Mouse (Mus musculus) ES-CJ7 (cell line): ENCODE measurements around the gene Kctd17.

ENCODE experiments used
- DNase-seq: peaks from one replicate; pipeline ENCODE4 v3.0.0; 2011; ENCODE audit warnings: low read depth, low spot score

Gene Kctd17

DNA sequence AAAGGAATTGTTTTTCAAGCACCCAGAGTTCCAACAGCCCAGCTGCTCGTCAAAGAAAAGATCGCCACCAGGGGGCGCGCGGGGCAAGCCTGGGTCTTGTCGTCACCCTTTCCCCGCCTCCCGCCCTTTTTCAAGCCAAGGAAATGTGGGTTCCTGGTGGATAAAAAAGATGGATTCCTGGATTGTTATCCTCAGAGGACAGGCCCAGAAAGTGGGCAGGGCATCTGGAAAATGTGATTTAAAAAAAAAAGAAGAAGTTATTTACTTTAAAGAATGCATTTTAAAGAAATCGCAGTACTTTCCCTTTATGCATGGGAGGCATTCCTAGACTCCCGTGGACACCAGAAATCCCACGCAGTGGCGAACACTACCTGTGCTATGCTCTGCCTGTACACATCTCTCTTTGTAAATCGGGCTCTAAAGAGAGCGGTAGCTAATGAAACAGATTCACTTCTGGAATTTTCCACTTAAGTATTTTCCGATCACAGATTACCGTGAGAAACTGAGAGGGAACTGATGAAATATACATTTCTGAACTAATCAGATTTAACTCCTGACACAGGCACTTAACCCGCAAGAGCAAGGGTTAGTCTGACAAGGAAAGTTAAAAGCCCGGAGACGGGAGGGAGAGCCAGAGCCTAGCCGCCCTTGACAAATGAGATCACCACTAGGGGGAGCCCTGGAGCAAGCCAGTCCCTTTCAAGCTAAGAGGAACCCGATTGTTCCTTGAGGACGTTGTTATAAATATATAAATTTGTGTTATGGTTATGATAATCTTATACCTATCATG lies 19.6 kb downstream of the Kctd17 start:
- DNase-seq = peak; percentile 84

DNA sequence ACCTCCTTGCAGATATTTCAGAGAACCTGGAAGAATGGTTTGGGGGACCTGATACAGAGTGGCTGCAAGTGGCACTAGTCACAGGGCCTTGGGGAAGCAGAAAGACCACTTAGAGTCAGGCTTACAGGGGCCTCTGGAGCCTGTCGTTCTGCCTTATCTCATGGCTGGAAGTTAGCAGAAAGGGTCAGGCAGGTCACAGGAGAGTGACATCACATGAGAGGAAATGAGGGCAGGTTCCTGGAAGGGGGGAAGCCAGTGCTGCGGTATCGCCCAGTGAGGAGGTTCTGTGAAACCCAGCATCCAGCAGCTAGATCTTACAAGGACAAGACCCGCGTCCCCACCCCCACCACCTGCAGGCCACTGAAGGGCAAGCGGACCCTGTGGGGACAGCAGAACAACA lies 20.8 kb downstream of the Kctd17 start:
- no peak for DNase-seq

DNA sequence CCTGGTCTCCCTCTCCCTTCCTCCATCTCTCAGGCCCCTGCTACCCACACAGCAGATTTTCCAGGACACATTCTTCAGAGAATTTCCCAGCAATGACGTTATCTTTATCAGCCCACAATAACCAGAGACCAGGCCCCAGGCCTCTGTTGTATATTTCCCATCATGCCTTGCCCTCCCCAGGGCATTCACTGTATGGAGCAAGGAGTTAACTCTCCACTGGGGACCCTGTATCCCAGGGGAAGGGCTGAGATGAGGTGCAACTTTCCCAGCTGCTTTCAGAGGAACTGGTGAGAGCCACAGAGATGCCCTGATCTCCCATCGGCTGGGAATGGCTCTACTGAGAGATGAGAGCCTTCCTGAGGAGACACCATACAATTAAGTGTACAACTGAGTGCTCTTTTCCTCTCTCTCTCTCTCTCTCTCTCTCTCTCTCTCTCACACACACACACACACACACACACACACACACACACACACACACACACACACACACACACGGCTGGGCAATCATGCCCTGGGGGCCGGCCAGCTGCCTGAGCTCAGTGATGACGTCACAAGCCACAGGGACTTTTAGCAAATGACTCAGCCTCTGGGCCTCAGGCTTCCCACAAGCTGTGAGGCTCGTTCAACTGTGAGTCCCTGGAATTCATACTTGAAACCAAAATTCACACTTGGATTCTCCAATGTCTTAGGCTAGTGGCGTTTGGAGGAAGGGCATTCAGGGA lies 21.5 kb downstream of the Kctd17 start:
- no peak for DNase-seq

DNA sequence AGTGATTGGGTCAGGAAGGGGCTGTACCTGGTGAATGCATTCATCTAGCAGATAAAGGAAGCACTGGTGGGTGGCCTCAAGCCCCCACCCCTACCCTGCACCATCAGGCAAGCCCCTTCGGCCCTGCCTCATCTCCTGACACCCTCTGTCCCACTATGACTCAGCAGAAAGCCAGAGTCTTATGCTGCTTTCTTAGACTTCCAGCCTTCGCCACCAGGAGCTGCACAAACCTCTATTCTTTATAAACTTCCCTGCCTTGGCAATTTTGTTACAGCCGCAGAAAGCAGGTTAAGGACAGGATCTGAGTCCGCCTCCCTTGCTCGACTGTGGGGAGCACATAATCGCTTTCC lies 22.0 kb downstream of the Kctd17 start:
- peak; percentile 83 for DNase-seq

DNA sequence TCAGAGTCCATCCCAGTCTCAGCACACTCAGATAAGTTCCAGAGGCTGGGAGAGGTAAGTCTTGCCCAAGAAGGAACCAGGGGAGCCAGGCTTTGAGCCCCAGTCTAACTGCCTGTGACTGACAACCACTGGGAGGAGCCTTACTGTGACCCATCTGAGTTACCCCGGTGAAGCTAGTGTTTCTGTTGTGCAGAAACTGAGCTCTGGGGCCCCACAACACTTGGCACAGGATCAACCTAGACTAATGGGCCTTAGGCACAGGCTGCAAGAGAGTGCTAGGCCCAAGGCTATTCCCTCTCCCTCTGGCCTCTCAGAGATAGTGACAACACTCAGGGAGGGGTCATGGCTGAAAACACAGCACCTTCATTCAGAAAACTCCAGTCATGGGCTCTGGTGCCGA lies 22.8 kb downstream of the Kctd17 start:
- no peak for DNase-seq

DNA sequence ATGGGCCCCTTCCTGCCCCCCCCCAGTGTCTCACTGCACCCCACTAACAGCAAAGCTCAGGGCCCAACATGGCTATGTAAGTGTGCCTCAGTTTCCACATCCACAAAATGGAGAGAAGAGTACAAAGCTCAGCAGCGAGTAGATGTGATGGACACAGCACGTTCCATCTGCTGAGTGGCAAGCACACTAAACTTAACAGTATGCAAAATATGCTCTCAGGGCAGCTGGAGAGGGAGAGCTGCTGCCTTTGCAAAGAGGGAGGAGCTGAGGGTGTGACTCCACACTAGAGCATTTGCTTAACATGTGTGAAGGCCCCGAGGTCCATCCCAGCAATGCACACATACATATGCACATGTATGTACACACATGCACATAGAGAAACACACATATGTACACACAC lies 24.6 kb downstream of the Kctd17 start:
- DNase-seq = no peak

DNA sequence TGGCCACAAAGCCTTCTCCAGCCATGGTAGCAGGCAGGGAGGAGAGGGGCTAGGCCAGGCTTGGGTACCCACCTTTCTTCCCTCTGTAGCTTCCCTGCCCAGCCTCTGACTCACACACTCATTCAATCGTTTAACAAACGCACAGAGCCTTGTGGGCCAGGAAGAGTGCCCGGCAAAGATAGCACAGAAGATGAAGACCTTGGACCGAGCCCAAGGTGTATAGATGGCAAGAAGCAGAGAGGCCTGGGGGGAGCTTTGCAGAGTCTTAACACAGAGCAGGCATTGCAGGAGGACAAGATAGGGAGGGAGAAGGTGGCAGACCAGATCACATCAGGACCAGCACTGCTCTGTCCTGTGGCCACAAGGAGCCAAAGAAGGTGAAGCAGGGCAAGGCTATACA lies 26.8 kb downstream of the Kctd17 start:
- DNase-seq = no peak

DNA sequence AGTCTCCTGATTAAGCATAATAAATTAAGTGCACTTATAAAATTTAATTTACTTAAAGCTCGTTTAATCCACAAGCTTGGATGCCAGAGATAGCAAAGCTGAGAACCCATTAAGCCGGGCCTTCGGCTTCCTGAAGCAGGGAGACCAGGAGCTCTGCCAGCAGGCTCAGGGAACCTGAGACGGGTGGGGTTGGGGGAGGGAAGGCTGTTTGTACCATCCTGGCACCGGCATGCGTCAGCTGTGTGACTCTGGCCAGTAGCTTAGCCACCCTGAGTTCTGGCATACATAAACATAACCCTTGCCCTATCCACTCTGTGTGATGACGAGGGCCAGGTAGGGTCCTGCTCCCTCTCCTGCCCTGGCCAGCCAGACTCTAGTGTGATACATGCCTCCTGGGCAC lies 27.7 kb downstream of the Kctd17 start:
- DNase-seq = no peak

DNA sequence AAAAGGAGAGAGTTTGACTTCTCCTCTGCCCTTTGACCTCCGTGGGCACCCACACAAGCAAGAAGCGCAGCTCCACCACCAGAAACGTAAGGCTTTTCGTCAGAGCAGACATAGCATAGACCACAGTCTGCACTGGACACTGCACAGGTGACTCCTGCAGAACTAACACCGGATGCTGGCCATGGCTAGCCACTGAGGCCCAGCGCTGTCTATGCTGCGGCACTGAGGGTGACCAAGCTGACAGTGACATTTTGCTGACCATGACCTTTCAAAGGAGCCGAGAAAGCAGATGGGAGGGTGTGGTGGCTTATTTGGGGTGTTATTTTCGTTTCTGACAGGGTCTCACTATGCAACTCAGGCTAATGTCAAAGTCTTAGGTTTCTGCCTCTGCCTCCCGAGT lies 28.8 kb downstream of the Kctd17 start:
- no peak for DNase-seq

DNA sequence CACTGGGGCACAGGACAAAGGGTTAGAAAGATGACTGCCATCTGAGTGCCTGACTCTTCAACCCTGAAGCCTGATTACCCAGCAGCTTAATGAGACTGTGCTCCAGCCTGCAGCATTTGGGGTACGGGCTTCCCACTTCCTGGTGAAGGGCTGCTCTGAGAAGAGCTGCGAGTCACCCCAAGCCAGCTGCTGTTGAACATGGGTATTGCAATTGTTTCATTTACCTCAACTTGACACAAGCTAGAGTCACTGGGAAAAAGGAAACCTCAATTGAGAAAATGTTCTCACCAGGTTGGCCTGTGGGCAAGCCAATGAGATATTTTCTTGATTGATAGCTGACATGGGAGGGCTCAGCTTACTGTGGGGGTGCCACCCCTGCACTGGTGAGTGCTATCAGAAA lies 34.6 kb downstream of the Kctd17 start:
- no peak for DNase-seq

DNA sequence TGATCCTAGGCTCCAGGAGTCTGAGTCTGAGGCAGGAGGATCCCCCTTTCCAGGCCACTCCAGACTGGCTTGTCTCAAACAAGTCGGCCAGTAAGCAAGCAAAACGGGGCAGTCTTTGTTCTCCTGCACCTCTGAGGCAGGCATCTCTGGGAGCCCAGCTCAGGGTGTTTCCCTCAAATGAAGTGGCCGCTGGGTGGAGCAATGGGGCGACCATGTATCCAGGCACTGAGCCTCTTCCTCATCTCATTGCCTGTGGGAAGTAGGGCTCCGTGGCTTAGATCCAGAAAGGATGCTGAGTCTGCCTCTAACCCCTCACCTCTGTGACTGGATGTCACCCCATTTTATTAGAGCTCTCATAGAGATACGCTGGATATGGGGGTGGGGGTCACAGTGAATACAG lies 38.4 kb downstream of the Kctd17 start:
- no peak for DNase-seq

DNA sequence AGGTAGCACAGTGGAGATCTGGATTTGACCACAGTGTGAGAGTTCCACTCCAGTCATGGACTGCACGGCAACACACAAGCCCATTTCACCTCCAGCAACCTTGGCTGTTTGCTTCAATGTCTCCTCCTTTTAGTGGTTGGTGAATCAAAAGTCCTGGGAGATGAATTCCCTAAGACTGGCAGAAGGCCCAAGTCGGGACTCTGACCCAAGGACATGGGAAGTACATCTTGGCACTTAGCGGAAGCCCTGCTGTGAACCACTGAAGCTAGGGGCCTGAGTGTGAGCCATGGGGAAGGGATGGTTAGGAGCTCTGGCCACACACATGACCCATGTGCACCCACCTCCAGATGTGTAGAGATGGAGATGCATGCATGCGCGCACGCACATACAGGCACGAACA lies 39.2 kb downstream of the Kctd17 start:
- no peak for DNase-seq

DNA sequence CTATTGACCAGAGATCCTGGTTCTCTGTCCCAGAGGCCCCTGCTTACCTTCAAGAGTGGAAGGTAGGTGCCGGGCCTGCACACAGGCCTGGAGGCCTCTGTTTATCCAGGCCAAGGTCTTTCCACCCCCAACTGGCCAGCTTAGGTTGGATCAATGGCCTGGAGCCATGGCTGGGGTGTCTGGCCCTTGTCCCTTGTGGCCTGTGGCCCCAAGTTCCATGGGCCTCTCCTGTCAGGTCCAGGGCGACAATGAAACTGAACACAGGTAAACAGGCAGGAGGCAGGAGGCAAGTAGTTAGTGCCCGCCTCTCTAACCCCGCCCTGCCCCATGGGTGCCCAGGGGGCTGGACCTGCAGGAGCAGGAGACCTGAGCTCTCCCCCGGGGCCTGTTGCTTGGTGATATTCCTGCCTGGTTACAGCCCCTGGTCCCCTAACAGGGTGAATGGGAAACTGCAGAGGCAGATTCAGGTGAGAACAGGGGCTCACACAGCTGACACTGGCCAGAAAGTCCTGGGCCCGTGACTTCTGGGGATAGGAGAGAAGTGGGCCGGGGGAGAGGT lies 40.1 kb downstream of the Kctd17 start, which contains the start of gene Tmprss6:
Tmprss6 (minus strand) TSS at position 256 of the 559 bp plus-strand sequence.
- no peak for DNase-seq

DNA sequence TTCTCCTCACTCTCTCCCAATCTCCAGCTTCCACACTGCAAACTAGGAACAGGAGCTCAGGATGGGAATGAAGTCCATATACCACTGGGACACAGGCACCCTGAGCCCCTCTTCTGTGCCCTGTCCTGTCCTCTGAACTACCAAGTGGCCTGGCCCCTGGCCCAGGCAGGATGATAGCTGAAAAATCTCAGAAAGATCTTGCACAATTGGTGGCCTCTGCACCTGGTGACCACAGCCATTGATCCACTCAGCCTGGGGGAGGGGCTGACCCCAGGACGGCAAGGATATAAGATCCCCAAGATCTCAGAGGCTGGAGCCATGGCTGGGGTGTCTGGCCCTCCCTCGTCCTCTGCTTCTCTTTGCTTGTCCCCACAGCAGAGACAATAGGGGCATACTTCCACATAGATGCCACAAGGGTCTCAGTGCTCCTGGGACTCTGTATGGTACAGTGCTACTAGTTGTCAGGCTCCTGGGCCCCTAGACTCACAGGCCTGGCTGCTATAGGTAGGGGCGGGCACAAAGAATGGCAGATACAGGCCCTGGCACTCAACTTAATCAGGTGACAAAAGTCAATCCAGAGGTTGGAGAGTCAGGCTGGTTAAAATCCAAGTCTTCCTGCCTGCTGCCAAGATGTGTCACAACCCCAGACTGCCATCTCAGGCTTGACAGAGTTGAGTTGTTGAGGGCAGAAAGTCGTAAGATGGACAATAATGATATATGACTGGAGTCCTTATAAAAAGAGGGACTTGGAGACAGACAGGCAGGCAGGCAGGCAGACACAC lies 42.3 kb downstream of the Kctd17 start:
- no peak for DNase-seq

DNA sequence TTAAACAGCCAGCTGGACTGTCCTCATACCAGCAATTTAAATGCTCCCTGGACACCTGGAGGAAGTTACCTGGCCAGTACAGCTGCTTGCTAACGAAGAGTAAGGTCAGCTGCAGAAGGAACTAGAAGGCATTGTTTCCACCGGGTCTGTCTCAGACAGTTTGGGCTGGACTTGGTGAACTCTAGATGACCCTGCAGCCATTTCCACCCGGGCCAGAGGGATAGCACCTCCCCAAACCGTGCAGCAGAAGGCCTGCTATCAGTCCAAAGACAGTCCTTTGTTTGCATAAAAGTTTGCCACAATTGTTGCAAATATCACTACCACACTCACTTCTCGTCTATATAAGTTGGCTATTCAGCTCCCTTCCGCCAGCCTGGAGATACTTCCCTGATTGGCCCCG lies 43.5 kb downstream of the Kctd17 start:
- no peak for DNase-seq

DNA sequence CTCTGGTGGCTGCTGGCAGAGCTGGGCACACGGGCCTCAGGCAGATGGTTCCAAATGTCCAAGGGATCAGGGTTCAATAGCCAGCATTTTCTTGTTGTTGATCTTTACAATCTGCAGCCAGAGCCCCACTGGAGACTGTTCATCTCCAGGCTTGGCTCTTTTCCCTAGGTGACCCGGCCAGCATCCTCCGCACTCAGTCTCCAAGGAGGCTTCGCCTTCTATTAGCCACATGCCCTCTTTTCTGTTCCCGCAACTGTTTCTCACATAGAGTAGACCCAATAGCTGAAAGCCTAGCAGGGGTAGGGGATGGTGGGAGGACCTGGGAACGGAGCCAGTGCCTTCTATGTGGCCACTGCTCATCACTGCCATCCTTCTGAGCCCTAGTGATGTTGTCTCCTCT lies 45.1 kb downstream of the Kctd17 start:
- no peak for DNase-seq

DNA sequence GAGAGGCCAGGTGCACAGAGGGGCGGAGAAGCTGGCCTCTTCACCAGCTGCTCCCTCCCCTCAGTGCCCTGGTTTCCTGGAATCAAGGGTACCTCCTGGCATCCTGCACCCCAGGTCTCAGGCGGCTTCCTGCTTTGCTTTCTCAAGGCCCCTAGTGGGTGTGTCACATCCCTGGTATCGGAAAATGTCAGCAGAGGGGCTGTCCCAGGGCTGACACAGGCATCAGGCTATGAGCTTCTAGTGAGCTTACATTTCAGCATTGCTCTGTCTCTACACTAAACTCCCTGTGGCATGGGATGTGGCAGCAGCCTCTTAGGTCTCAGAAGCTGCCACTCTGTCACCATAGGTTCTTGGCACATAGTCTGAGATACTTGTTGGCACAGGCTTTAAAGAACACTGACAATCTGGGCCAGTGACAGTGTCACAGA lies 47.3 kb downstream of the Kctd17 start:
- no peak for DNase-seq

DNA sequence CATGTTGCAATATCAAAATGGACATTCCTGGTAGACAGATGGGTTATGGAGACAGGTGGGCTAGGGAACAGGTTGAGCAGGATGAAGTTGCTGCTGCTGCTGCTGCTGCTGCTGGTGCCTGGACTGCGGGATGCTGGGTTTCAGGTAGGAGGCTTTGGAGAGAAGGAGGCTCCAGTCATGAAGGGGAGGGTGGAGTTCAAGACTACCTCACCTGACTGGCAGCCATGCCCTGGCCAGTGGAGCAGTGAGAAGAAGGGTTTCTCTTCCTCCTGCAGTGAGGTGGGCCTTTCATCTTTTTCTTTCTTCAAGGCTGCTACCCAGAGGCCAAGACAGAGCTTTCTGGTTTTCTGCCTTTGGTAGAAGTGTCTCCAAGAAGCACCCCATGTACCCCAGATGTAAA lies 48.5 kb downstream of the Kctd17 start:
- no peak for DNase-seq

DNA sequence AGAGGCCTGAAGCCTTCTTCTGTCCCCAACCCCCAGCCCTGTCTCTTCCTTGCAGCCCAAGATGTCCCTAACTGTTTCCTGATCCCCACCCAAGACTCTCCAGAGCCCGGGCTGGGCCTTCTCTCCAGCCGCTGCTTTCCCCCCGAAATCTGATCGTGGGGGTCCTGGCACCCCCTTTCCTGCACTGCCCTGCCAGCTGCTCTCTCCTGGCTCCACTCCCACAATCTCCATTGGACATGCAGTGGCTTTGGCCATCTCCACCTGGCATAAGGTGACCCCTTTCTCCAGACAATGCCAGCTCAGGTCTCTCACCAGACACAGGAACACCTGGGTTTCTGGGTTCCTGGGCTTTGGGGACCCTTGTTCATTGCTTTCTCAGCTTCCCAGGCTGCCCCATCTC lies 49.7 kb downstream of the Kctd17 start:
- no peak for DNase-seq

DNA sequence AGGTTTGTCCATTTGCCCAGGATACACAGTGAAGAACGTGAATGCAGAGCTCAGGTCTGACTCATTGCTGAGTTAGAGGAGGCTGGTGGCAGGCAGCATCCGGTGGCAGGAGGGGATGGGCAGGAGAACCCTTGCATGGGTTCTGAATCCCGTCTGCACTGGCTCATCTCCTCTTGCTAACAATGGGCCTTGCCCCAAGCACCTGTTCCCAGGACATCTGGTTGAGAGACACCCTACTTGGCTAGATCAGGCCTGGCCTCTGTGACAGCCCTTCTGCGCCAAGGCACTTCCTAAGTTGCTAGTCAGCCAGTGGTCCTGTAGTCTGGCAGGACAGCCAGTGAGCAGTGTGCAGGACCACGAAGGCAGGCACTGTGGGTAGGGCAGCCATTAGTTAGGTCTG lies 51.1 kb downstream of the Kctd17 start:
- no peak for DNase-seq

DNA sequence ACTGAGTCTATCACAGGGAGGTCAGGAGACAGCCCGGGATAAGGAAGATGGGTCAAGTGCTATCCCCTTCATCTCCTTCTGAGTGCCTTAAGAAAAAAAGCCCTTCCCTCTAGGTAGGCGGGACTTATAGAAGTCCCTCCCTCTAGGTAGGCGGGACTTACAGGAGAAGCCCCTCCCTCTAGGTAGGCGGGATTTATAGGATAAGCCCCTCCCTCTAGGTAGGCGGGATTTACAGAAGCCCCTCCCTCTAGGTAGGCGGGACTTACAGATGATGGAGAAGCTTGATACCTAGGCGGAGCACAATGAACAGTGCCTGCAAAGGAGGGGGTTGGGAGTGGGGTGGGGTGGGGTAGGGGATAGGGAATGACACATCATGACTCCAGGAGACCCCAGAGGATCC lies 51.7 kb downstream of the Kctd17 start:
- peak; percentile 48 for DNase-seq

DNA sequence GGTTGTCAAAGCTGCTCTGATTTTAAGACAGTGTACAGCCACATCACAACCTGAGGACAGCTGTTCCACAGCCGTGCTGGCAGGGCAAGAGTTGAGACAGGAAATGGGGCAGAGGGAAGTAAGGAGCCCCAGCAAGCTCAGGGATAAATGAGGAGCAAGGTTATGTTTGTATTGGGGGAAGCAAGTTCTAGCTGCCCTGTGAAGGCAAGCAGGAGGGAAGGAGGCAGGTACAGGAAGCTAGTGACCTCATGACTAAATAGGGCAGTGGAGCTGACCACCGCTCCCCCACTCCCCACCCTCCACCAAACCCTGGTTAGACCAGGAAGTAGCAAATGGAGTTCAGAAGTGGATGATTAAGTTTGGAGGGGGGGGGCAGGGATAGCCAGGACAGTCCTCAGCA lies 52.6 kb downstream of the Kctd17 start:
- DNase-seq = no peak
